Mouse (Mus musculus) olfactory bulb, adult 2 months (tissue): ENCODE results near the gene Eif1.

ENCODE experiments used
- CTCF ChIP-seq: fragments of 200-500 bp; IDR thresholded peaks from 2 replicates; pipeline ENCODE4 v1.5.1; 2012; ENCODE audit warnings: low read depth, mild to moderate bottlenecking, low read length, moderate library complexity; ENCODE audit not compliant: insufficient read depth
- POLR2A ChIP-seq: fragments of 200-500 bp; IDR thresholded peaks from 2 replicates; pipeline ENCODE4 v1.6.1; 2012; ENCODE audit warnings: mild to moderate bottlenecking, low read depth, low read length, moderate library complexity; ENCODE audit not compliant: insufficient read depth

GRCm38 (mm10) chr11:100369145-100369544 lies 49.5 kb downstream of the Eif1 start:
- TF ChIP-seq CTCF: no peak
- TF ChIP-seq POLR2A: no peak
